Mouse (Mus musculus) cerebellum, adult 8-10 months (tissue): ENCODE measurements around the gene Tmem267.
"Not testable (repeated sequence)": the region's sequence is repeated elsewhere in the genome, so short reads cannot be mapped to it uniquely, and the experiment has no call there.

Source experiments
- DNase-seq: peaks from one replicate; pipeline ENCODE4 v3.0.0; 2022

Gene Tmem267

DNA sequence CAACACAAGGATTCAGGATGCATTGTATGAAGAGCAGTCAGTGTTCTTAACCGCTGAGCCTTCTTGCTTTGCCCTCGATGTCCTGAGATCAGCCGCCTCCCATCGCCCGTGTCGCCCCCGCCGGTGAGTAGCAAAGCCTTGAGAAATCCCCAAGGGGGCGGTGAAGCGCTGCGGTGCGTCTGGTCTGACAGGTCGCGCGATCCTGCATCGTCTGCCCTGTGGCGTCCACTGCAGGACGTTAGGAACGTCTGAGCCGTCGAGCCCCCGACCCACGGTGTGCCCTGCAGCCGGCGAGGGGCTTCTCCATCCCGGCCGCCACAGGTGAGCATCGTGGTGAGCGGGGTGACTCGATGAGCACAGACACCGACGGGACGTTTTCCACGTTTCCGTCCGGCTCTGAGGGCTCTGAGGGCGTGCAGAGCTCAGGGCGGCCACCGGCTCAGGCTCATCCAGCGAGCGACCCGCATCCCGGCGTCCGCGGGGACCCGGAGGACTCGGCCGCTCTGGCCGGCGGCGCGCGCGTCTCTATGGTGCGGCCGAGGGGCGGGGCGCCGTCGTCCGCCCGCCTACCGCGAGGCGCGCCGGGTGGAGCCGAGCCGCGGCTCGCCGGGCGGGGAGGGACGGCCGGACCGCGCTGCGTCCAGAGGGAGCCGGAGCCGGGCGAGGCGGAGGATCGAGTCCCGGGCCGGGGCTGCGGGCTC lies at the start of gene Tmem267, which contains the start of gene 3110070M22Rik:
Gene Tmem267, plus strand, starts transcription at position 160 of the 701 bp plus-strand sequence.
Gene 3110070M22Rik, minus strand, starts transcription at position 504 of the 701 bp plus-strand sequence.
- DNase-seq, result peak; percentile 86

- no peak for DNase-seq
Observed at GRCm38 (mm10) chr13:119442244-119442643, 45.6 kb upstream of the Tmem267 start.

- no peak for DNase-seq
Observed at GRCm38 (mm10) chr13:119453563-119453962, 34.3 kb upstream of the Tmem267 start.

DNA sequence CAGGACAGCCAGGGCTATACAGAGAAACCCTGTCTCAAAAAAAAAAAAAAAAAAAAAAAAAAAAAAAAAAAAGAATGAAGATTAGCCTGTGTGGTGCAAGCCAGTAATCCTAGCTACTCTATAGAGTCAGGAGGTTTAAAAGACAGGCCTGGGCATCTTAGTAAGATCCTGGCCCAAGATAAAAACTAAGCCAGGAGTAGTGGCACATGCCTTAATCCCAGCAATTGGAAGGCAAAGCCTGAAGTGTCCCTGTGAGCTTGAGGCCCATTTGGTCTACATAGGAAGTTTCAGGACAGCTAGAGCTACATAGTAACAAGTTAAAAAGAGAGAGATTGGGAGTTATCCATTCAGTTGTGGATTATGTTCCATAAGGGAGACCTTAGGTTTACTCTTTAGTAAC lies 32.8 kb upstream of the Tmem267 start:
- DNase-seq, result no peak

DNA sequence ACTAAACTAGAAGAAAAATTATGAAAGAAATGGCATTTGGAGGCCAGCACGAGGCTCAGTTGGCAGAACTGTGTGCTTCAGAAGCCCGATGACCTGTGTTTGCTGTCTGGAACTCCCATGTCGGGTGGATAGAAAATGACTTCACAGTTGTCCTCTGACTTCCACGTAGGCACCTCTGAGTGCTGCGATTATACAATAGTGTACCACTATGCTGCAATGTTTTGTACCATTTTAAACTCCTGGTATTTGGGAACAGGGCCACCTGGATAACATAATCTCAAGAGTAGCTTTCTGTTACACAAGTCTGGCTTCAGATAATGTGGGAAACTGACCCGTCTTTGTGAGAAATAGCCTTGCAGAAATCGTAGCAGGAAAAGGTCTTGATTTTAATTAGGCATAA lies 31.5 kb upstream of the Tmem267 start:
- no peak for DNase-seq

DNA sequence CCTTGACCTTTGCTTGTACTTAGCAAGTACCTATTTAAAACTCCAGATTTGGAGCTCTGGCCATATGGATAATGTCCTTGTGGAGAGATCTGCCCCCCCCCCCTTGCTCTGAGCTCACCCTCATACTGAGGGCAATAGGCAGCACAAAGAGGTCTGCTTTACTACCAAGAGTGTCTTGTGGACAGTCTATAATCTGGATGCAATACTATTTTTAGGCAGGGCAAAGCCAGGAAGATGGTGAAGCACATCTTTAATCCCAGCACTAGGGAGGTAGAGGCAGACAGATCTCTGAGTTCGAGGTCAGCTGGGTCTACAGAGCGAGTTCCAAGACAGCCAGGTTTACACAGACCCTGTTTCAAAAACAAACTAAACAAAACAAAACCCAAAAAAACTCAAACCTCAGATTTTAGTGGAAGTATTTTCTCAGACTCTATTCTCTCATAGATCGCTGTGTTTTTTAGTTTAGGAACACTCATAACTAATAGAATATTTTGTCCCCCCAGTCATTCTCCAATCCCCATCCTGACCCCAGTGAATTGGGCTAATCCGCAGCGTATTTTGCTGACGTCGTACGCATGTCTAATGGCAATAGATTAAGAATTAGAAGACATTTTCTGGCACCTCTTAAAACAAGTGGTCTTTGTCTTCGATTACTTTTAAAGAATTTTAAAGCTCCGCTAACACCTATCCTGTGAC lies 25.8 kb upstream of the Tmem267 start:
- no peak for DNase-seq

DNA sequence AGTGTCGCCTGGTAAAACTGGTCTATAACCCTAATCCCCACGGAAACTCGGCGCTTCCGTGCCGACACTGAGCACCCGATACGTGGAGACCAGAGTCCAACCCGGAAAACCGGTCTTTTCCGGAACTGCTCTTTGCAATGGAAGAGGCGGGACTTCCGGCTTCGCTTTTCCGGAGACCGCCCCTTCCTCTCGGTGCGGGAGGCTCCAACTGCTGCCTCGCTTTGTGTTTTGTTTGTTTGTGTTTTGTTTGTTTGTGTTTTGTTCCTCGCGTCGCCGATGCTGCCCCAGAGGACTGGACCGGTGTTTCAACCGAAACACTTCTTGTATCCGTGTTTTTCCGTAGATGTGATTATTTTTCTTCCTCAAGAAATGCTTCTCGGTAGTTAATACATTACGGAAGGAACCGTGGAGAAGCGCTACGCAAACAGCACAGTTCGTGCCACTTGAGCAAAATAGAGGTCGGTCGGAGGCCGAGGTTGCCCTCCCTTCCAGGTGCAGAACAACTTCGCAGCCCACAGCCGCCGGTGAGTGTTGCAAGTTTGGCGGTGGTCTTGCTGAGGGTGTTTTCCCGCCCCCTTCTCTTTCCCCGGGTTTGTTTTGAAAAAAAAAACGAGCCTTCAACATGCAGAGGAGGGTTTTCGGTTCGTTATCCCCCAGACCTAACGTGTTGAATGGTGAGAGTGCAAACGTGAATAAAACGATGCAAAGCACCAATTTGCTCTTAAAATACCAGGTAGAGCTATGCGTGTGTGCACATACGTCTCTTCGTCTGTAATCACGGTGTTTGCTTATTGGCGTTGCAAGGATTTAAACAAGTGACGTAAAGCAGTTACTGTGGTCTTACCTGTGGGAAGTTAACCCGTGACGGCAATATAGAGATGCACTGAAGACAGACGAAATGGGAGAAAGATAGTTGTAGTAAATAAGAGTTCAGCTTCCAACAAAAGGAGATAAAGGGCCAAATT lies 25.0 kb upstream of the Tmem267 start, which contains the start of gene 4833420G17Rik:
Gene 4833420G17Rik, plus strand, starts transcription at position 173 of the 965 bp plus-strand sequence.
- DNase-seq, result peak; percentile 81

GRCm38 (mm10) chr13:119476631-119477030 lies 11.2 kb upstream of the Tmem267 start:
- no peak for DNase-seq

DNA sequence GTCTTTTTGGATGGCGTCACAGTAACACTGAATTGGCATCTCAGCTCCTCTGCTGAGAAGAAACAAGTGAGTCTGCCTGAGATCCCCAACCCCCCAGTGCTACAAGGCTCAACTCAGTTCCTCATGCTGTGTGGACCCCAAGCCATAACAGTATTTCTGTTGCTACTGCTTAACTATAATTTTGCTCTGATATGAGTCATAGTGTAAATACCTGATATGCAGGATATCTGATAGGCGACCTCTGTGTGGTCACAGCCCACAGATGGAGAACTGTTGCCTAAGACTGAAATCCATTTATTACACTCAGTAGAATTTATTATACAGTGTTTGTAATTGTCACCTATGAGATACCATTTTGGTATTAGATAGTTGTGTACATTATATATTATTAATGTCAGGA lies 10.1 kb upstream of the Tmem267 start:
- DNase-seq, result no peak

DNA sequence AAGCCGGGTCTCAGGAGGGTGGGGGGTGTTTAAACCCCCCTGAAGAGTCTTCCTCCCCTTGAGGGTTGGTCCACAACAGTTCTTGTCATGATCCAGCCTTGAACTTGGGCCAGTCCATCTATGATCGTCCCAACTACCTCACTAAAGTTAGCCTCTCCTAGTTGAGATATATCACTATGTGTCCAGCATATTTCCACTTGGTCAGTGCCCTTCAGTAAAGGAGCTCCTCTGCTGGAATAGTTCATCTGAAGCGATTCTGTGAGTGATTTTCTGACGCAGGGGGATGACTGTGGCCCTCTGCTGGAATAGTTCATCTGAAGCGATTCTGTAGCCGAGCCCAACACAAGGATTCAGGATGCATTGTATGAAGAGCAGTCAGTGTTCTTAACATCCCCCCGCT lies 485 bp upstream of the Tmem267 start:
- no peak for DNase-seq

GRCm38 (mm10) chr13:119492083-119492482 lies 4.2 kb downstream of the Tmem267 start:
- DNase-seq, result not testable (repeated sequence)

- DNase-seq, result not testable (repeated sequence)
Observed at GRCm38 (mm10) chr13:119494938-119495337, 7.1 kb downstream of the Tmem267 start.

DNA sequence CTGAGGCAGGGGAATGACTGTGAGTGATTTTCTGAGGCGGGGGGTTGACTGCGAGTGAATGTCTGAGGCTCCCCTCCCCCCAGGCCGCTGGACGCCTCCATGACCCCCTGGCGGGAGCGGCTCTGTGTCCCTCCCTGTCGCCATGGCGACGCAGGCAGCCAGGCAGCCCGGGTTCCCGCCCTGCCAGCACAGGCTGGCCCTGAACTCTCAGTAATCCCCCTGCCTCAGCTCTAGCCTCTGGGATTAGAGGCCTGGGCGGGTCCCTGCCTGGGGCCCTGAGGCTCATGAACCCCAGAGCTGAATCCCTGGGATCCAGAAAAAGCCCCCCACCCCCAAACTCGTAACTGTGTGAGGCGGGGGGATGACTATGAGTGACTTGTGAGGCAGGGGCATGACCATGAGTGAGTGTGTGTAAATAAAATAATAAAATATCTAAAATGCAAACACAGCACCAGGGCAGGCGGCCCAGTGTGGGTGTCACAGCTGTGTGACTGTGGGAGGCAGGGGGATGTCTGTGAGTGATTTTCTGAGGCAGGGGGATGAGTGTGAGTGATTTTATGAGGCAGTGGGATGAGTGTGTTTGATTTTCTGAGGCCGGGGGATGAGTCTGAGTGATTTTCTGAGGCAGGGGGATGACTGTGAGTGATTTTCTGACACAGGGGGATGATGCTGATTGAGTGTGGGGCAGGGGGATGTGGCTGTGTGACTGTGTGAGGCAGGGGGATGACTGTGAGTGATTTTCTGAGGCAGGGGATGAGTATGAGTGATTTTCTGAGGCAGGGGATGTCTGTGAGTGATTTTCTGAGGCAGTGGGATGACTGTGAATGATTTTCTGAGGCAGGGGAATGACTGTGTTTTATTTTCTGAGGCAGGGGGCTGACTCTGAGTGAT lies 108.7 kb downstream of the Tmem267 start:
- DNase-seq, result not testable (repeated sequence)

- DNase-seq, result not testable (repeated sequence)
Observed at GRCm38 (mm10) chr13:119598466-119598865, 110.6 kb downstream of the Tmem267 start.

DNA sequence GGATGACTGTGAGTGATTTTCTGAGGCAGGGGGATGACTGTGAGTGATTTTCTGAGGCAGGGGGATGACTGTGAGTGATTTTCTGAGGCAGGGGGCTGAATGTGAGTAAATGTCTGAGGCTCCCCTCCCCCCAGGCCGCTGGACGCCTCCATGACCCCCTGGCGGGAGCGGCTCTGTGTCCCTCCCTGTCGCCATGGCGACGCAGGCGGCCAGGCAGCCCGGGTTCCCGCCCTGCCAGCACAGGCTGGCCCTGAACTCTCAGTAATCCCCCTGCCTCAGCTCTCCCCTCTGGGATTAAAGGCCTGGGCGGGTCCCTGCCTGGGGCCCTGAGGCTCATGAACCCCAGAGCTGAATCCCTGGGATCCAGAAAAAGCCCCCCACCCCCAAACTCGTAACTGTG lies 111.2 kb downstream of the Tmem267 start:
- not testable (repeated sequence) for DNase-seq

- not testable (repeated sequence) for DNase-seq
Observed at GRCm38 (mm10) chr13:119599498-119599897, 111.7 kb downstream of the Tmem267 start.

- not testable (repeated sequence) for DNase-seq
Observed at GRCm38 (mm10) chr13:119600166-119600565, 112.3 kb downstream of the Tmem267 start.

- DNase-seq, result peak; percentile 32
Observed at GRCm38 (mm10) chr13:119602688-119603331, 115.0 kb downstream of the Tmem267 start.

DNA sequence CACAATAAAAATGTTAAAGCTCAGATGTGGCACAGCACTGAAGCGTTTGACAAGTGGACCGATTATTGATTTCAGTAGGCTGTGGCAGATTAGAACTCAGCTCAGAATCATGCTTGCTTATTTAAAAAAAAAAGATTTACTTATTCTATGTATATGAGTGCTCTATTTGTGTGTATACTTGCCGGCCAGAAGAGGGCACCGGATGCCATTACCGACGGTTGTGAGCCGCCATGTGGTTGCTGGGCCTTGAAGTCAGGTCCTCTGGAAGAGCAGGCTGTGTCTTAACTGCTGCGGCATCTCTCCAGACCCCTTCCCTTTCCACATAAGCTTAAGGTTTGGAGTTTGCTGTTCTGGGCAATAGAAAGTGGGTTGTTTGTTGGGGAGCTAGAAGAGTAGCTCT lies 116.1 kb downstream of the Tmem267 start:
- DNase-seq, result not testable (repeated sequence)

DNA sequence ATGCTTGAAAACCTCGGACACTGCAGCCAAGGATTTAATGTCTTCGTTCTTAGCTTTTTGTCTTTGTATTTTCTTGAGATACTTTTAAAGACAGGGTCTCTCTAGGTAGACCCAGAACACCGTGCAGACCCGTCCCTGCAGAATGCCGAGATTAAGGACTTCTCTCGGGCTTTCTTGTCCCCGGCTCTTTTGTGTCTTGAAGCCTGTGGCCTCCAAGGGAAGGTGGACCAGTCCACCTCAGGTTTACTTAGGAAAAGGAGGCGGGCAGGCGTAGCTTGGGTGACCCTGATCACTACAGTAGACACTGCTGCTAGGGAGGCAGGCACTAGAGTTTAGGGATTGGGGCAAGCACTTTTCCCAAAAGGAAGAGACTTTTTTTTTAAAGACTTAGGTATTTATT lies 116.5 kb downstream of the Tmem267 start:
- not testable (repeated sequence) for DNase-seq

- DNase-seq, result no peak
Observed at GRCm38 (mm10) chr13:119618841-119619240, 131.0 kb downstream of the Tmem267 start.
